Mouse (Mus musculus): Measurements from ENCODE around the gene Rad23a.

- TF ChIP-seq CTCF (conservative IDR thresholded peaks at IDR 0.05; ENCODE audit: low read length) = no peak
- TF ChIP-seq POU5F1 (IDR thresholded peaks at IDR 0.05; ENCODE audit: borderline replicate concordance, low read length) = no peak
Measured at GRCm38 (mm10) chr8:84811303-84811702, 29.2 kb downstream of the Rad23a start.
